Mouse (Mus musculus) kidney, adult 18-20 months (tissue): Measurements from ENCODE around the gene Efhc1.
"Not testable (repeated sequence)": the region's sequence is repeated elsewhere in the genome, so short reads cannot be mapped to it uniquely, and the experiment has no call there.

Experiments
- DNase-seq: peaks from one replicate; pipeline ENCODE4 v3.0.0; 2021

Gene Efhc1

DNA sequence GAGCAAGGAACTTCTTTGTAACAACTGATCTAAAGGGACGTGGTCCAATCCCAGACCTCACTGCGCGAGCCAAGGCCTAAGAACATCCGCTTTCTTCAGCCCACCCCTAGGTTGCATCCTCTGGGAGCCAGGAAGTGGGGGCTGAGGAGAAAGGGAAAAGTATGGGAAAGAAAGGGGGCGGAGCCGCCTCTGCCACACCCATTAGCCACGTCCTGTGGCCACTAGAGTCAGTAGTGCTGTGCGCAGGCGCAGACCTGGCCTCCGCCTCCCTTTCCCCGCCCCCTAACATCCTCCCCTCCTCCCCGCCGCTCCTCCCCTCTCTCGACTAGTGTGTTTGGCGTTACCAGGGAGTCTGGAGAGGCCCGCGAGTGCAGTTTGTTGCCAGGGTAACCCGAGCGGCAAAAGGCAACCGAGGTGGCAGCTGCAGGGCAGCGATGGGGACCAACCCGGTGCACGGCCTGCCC lies at the start of gene Efhc1:
TSS of gene Efhc1 (plus strand) at position 327 of the 464 bp plus-strand sequence.
- DNase-seq = peak; percentile 87

- DNase-seq = no peak
Measured at GRCm38 (mm10) chr1:20905501-20906127, 45.8 kb upstream of the Efhc1 start.

DNA sequence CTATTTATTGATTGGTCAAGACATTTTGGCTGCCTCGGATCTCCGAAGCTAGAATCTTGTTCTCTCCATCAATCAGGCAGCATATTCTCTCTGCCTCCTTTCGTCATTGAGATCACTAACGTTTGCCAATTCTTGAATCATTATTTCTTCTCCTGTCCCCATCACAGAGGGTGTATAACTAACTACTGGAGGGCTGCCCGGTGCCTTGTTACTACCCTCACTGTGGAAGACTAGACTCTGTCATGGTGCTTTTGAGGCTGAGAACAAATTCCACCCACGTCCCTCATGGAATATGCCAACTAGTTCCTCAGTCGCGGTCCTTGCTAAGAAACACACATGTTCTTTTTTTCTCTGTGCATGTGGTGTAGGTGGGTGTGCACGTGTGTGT lies 45.3 kb upstream of the Efhc1 start:
- DNase-seq = no peak

DNA sequence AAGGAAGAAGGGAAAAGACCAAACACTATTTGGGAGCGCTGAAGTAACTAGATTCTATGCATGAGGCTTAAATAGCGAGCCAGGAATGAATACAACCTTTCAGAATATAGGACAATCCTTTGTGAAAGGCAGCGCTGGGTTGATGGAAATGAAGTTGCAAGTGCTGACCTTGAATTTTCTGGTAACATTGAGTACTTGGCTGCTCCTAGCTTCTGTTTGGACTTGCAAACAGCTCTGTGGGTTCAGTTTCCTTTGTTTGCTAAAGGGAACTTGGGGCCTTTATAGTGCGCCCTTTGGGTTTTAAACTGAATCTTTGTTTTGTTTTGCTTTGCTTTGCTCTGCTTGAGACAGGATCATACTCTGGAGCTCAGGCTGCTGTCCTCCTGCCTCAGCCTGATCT lies 42.9 kb upstream of the Efhc1 start:
- DNase-seq = no peak

DNA sequence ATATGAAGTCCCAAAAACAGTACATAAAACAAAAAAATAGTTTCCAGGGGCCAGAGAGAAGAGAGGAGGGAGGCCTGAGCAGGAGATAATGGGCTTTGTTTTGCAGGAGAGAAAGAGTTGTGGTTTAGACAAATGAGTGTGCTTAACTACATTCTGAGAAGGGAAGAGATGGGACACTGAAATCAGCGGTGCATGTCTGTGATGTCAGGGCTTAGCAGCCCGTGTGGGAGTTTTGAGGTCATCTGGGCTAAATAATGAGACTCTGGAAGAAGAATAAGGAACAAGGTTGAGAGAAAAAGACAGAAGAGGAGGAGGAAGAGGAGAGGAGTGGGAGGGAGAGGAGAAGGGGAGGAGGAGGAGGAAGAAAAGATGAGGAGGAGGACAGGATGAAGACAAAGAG lies 39.3 kb upstream of the Efhc1 start:
- DNase-seq = no peak

DNA sequence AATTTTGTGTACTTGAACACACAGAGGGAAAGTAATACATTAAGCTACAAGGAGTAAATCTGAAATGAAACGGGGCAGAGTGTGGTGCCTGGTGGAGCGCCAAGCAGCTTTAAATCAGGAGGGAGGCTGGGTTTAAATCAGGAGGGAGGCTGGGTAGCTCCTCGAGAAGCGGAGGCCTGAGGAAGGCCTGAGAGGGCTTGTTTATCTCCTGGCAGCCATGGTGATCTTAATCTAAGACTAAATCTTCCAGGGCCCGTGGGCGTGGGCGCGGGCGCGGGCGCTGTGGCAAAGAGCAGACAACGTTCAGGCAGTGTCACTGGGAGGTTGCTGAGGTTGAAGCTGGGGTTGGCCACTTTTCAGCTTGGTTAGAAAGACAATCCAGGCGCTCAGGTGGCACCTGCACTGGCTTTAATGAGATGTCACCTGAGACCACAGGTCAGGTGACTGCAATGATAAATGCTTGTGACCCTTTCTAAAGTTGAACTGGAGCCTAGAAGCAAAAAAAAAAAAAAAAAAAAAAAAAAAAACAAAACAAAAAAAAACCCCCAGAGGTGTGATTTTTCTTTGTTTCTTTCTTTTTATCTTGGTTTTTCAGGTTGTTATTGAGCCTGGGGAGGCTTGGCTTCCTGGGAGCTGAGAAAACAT lies 38.8 kb upstream of the Efhc1 start:
- no peak for DNase-seq

DNA sequence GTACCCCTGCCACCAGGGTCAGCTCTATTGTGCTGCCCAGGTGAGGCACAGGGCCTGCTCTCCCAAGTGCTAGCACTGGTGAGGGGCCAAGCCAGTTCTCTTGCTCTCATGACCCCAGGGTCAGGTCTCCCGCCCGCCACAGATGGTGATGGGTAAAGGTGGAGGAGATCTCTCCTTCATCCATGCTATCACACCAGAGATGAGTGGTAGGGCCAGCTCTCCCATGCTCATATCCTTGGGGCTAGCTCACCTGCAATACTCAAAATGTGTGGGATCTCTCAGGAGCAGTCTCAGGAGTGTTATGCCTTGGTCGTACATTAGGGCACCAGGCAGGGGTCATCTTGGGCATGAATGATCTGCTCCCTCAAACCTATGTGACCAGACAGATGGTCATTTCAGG lies 36.7 kb upstream of the Efhc1 start:
- DNase-seq = no peak

DNA sequence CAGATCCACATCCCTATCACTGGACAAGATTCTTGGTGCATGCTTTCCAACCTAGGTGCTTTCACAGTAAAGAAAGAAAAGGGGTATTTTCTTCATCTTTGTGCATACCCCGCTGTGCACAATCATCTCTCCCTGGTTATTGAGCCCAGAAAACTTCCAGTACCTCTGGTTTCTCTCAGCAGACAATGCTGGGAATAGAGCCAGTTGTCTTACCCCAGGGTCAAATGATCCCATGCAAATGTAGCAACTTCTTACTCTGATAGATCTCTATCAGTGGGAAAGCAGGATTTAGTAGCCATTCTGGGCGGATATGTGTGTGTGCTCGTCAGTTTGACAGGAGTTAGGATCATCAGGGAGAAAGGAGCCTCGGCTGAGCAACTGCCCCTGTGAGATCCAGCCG lies 35.8 kb upstream of the Efhc1 start:
- DNase-seq = no peak

DNA sequence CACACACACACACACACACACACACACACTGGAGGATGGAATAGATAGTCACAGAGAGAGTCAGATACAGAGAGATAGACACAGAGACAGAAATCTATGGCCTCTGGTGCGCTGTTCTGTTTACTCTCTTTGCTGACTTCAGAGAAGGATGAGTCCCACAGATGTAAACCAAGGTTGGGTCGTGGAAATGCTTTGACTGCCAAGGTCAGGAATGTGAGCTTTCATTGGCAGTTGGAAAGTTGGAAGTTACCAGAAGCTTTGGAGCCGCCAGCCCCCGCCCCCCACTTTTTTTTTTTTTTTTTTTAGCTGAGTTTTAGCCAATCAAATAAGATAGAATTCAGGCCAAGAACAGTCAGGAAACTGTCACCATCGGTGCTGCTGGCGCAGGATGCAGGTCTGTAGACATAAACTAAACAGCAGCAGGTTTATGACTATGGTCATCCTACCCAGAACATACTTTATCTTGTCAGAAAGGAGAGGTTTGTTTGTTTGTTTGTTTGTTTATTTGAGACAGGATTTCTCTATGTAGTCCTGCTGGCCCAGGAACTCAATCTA lies 33.9 kb upstream of the Efhc1 start:
- no peak for DNase-seq

GRCm38 (mm10) chr1:20919728-20920127 lies 31.7 kb upstream of the Efhc1 start:
- DNase-seq = no peak

GRCm38 (mm10) chr1:20921081-20921528 lies 30.3 kb upstream of the Efhc1 start:
- no peak for DNase-seq

DNA sequence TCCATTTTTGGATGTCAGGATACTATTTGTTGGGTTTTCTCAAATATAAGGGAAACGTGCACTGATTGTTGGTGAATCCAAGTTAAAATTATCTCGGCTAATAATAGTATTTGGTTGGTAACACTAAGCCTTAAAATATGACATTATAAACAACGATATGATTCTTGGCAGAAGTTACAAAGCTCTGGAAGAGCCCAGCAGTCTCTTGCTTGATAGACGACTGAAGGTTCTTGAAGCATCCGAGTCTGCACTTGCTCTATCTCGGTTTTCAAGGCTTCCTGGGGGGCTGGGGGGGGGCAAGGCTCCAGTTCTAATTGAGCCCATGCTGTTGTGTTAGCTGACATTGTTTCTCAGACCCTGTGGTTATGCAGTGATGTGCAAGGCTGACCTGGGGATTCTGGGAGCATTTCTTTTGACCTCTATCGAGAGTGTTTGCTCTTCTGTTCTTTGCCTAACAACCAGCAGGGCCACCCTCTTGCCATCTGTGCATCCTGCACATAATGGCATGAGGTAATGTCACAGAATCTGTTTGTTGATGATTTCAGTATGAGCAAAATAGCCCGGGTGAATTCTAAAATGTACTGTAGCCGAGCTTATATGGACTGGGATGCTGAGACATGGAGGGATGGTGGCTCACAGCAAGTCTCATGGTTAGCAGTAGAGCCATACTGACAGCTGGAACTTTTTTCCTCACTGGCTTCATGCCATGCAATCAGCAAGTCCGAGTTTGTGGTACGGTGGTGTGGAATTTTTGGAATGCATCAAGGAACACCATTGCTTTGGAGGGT lies 28.6 kb upstream of the Efhc1 start:
- no peak for DNase-seq

GRCm38 (mm10) chr1:20925324-20925723 lies 26.1 kb upstream of the Efhc1 start:
- not testable (repeated sequence) for DNase-seq

GRCm38 (mm10) chr1:20925926-20926325 lies 25.5 kb upstream of the Efhc1 start:
- DNase-seq = no peak

GRCm38 (mm10) chr1:20926376-20926775 lies 25.1 kb upstream of the Efhc1 start:
- no peak for DNase-seq

DNA sequence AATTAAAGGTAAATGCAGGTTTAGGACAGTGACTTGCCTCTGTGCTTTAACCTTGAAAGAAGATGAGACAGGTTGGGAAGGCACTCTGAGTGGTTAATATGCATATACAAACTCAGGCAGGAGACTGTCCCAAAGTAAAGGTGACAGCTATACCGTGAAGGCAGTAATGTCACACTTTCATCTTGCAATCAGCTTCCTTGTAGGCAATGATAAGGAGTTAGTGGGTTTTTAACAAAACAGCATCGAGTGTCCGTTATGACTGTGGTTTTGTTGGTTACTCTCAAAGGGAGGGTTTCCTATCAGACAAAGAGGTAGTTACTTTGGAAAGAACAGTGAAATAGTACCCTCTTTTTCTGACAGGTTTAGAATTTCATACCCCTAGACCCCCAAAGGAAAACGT lies 22.9 kb upstream of the Efhc1 start:
- DNase-seq = no peak

GRCm38 (mm10) chr1:20933457-20933856 lies 18.0 kb upstream of the Efhc1 start:
- peak; percentile 57 for DNase-seq

DNA sequence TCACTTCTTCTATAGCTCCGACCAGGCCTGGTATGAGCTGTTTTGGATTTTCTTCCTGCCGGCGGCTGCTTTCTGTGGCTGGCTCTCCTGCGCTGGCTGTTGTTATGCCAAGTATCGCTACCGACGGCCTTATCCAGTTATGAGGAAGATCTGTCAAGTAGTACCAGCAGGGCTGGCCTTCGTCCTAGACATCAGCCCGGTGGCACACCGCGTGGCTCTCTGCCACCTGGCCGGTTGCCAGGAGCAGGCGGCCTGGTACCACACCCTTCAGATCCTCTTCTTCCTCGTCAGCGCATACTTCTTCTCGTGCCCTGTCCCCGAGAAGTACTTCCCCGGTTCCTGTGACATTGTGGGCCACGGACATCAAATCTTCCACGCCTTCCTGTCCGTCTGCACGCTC lies 16.3 kb upstream of the Efhc1 start:
- no peak for DNase-seq

DNA sequence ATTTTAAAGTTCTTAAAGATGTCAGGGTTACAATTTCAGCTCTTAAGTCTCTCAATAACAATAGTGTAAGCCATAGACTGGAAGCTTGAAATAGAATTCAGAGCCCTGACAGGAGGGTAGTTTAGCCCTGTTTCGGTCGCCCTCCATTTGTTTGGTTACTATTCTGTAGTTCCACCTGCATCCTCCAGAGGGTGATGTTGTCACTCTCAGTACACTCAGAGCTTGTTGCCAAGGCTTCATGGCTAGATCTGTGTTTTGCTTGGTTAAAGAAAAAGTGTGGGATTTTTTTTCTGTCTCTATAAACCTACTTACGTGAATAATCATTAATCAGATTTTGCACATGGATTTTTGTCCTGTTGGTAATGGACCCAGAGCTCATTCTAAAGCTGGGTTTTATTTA lies 12.4 kb upstream of the Efhc1 start:
- peak; percentile 36 for DNase-seq

- peak; percentile 46 for DNase-seq
Measured at GRCm38 (mm10) chr1:20940151-20940550, 11.3 kb upstream of the Efhc1 start.

DNA sequence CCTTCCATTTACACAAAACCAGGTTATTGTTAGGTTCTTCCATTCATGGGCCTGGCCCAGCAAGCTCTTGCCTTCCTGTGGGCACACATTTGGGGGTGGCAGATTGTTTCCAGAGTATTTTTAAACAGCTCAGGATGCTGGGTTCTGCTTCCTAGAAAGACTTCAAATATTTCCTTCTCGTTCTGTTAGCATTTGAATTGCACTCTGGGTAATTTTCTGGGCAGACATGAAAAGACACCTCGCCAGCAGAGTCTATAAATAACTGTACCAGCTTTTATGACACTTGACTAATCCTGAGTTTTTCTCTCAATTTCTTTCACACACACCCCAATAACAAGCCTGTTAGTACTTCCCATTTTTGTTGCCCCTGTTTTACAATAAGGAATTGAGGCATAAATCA lies 10.1 kb upstream of the Efhc1 start:
- DNase-seq = no peak

- no peak for DNase-seq
Measured at GRCm38 (mm10) chr1:20941857-20942256, 9.6 kb upstream of the Efhc1 start.

GRCm38 (mm10) chr1:20943016-20943415 lies 8.4 kb upstream of the Efhc1 start:
- no peak for DNase-seq

- no peak for DNase-seq
Measured at GRCm38 (mm10) chr1:20951799-20952198, 373 bp downstream of the Efhc1 start.
